Mouse (Mus musculus) induced T-regulatory cell, adult 2 months (primary cell): ENCODE data around the gene Gm17677.
A peak's percentile ranks its signal among the peaks of the same experiment; 100 is the strongest.

Experiments
- DNase-seq: peaks from one replicate; pipeline ENCODE4 v3.0.0-alpha.2; 2012; ENCODE audit warnings: low read depth

Gm17677 gene

GRCm38 (mm10) chr9:35740749-35741148 lies at the start of gene Gm17677:
TSS of gene Gm17677 (plus strand) at chr9:35741049.
- no peak for DNase-seq

GRCm38 (mm10) chr9:35691924-35692323 lies 48.9 kb upstream of the Gm17677 start:
- no peak for DNase-seq

DNA sequence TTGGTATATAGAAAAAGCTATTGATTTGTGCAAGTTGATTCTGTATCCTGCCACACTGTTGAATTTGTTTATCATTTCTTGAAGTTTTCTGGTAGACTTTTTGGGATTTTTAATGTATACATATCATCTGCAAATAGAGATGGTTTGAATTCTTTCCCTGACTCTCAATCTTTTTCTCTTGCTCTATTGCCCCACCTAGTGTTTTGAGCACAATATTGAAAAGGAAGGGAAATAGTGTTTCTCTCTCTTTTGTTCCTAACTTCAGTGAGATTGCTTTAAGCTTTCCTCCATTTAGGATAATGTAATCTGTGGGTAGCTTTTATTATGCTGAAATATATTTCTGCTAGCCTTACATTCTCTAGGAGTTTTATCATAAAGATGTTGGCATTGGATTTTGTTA lies 33.6 kb upstream of the Gm17677 start:
- peak; percentile 2 for DNase-seq

DNA sequence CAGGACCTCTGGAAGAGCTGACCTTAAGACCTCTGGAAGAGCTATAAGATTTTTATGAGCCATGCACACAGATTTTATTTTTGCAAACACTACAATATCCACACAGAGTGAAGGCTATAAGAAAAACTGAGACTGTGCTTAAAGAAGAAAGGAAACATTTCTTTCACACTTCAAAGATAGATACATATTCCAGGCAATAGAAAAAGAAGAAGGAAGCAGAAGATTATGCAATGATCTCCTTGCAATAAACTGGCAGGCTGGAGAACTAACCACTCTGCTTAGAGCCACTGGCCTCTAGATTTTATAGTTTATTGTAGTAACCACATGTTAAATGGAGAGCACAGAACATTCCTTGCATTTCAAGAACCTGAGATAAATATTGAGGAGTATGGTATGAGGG lies 16.0 kb downstream of the Gm17677 start:
- no peak for DNase-seq

DNA sequence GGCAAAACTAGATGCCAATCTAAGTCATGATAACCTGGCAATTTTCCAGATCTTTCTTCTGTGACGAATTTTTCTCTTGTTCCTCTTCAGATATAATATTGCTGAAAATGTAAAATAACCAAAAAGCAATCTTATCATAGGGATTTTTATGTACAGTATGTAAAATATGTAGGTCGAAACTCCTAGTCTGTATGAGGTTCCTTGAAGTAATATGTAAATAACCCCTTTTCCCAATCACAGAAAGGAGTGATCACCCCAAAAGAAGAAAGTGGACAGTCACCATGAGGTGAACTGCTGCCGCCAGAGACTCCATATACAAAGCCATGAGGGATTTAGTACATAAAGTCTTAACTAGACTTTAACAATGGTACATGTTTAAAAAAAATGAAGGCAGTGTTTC lies 37.2 kb downstream of the Gm17677 start, which contains the start of gene Gm17727:
Gene Gm17727, minus strand, starts transcription at position 101 of the 400 bp plus-strand sequence.
- DNase-seq = no peak

GRCm38 (mm10) chr9:35790001-35790400 lies 49.2 kb downstream of the Gm17677 start, which contains the start of the genes Gm27235 and D730048I06Rik:
TSS of gene Gm27235 (minus strand) at chr9:35790101.
TSS of gene D730048I06Rik (minus strand) at chr9:35790112.
- DNase-seq = no peak
